Mouse (Mus musculus) left cerebral cortex, adult 8-10 months (tissue): ENCODE data around the gene L1cam. TPM values are rescaled to one million over a fixed set of nuclear protein-coding genes. Genes with fewer than 3 reads are reported as not detected.

Experiments used
- total RNA-seq, 4 experiments: library from RNA; stranded (reverse); gene quantifications; 2 replicates each; pipeline ENCODE4 v1.2.4; 2022

Gene L1cam
- total RNA-seq, 4 experiments from 2014 or later = 147 to 158 (median 153) TPM

Other genes starting within 250 kb of the L1cam start
- gene Pnck, start 236.0 kb downstream of the L1cam start, total RNA-seq = 100 to 1,000 TPM in 1 of 4 experiments, 10 to 100 TPM in 3; 83.1 to 100 (median 96.2) TPM
- gene Slc6a8, start 223.0 kb downstream of the L1cam start, total RNA-seq = 100 to 1,000 TPM; 103 to 124 (median 111) TPM
- 100 to 1,000 TPM in 1 of 4 experiments, 10 to 100 TPM in 3; 91.3 to 100 (median 95.9) TPM for gene Bcap31, start 179.9 kb downstream of the L1cam start, total RNA-seq
- 10 to 100 TPM; 10.8 to 13.3 (median 12.1) TPM for gene Abcd1, start 179.5 kb downstream of the L1cam start, total RNA-seq
- 10 to 100 TPM; 12.1 to 13.3 (median 12.8) TPM for gene Plxnb3, start 139.0 kb downstream of the L1cam start, total RNA-seq
- 10 to 100 TPM in 2 of 4 experiments, 1 to 10 TPM in 2; 7.5 to 11.3 (median 9.3) TPM for gene Srpk3, start 121.7 kb downstream of the L1cam start, total RNA-seq
- 100 to 1,000 TPM; 192 to 222 (median 206) TPM for gene Idh3g, start 109.2 kb downstream of the L1cam start, total RNA-seq
- gene Ssr4, start 109.1 kb downstream of the L1cam start, total RNA-seq = 100 to 1,000 TPM in 2 of 4 experiments, 10 to 100 TPM in 2; 90.7 to 130 (median 99.7) TPM
- 100 to 1,000 TPM; 105 to 117 (median 113) TPM for gene Pdzd4, start 71.1 kb downstream of the L1cam start, total RNA-seq
- gene Avpr2, start 4.0 kb downstream of the L1cam start, total RNA-seq = not detected
- gene Arhgap4, start 25.8 kb upstream of the L1cam start, total RNA-seq = 1 to 10 TPM; 4.3 to 5.1 (median 4.7) TPM
- 10 to 100 TPM; 47.7 to 62.7 (median 57.0) TPM for gene Naa10, start 25.8 kb upstream of the L1cam start, total RNA-seq
- gene Renbp, start 34.7 kb upstream of the L1cam start, total RNA-seq = 10 to 100 TPM in 1 of 4 experiments, 1 to 10 TPM in 3; 5.3 to 15.8 (median 7.5) TPM
- gene Hcfc1, start 70.3 kb upstream of the L1cam start, total RNA-seq = 10 to 100 TPM; 67.9 to 78.7 (median 72.5) TPM
- 10 to 100 TPM; 54.0 to 61.3 (median 54.2) TPM for gene Irak1, start 127.8 kb upstream of the L1cam start, total RNA-seq
- gene Opn1mw, start 231.4 kb upstream of the L1cam start, total RNA-seq = 1 to 10 TPM in 1 of 4 experiments, under 1 TPM in 1, not detected in 2; 0.59 to 2.5 TPM
- gene Mecp2, start 239.3 kb upstream of the L1cam start, total RNA-seq = 10 to 100 TPM; 87.7 to 95.0 (median 90.3) TPM